Mouse (Mus musculus): ENCODE measurements around the gene Rhoh. TPM values are rescaled to one million over a fixed set of nuclear protein-coding genes. Genes with fewer than 3 reads are reported as not detected.
A peak's percentile ranks its signal among the peaks of the same experiment; 100 is the strongest.

Rhoh gene
- polyA plus RNA-seq, 2 experiments from 2014 or later: 233 to 235 TPM

DNA sequence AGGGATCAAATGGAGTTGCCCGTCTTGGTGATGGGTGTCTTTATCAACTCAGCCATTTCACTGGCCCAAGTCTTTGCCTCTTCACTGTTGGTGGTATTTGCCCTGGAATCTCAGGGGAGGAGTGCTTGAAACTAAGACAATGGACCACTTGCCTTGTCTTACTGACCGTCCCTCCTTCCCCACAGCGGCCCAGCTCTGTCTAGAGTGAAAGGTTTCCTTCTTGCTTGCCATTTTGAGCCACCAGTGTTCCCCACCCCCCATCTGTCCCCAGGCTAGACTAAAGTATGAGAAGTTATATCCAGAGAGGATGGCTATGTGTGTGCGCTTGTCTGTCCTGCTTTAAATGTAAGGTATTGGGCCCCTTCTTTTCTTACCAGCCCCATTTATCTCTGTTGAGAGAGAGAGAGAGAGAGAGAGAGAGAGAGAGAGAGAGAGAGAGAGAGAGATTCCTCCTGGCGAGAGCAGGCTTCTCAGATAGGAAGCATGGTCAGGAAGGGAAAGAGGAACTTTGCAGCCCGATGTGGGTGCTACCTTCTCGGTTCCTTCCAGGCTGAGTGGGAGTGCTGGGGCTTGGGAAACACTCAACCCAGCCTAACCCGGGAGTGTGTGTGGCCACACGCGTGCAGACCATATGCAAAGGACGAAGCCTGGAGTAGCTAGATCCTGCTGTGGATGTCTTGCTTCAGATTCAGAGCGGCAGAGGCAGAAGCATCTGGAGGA is 572 bp upstream of the Rhoh start:
- ATAC-seq: no peak

DNA sequence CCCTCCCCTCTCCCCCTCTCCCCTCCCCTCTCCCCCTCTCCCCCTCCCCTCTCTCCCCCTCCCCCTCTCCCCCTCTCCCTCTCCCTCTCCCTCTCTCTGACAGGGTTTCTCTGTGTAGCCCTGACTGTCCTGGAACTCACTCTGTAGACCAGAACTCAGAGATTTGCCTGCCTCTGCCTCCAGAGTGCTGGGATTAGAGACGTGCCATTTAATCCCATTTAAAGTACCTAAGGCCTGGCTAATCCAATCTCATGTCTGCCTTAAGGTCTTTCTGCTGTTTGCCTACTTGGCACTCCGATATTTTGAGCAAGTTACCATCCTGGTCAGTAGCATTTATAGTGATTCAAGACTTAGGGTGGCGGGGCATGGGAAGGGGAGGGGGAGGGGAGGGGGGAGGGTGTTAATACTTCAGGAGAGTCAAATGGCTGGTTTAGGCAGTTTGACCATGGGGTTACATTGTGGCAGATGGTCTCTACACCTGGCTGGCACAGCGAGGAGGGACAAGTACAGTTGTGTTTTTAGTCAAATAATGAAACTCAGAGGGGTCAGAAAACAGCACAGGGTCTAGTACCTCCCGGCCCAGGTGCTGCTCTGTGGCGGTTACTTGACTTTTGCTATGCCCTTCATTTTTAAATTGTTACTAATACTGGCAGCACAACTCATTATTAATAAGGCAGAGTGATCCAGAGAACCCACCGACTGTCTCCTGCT is 1.4 kb downstream of the Rhoh start:
- ATAC-seq: no peak

DNA sequence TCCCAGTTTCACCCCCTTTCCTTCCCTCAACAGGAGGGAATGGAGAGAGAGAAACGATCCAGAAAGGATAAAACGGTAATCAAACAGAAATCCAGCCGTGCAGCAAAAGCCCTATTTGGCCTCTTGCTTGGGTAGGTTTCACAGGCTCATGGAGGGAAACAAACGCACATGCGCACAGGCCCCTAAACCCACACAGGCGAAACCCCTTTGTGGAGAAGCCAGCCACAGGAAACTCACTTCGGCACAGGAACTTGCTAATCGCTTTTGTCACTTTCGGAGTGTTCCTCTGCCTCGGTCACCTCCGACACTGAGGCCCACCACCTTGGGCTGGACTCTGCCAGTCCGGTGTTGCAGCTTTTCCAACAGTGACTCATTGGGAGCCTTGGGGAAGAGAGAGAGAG is 2.3 kb downstream of the Rhoh start:
- peak; percentile 65 for ATAC-seq

DNA sequence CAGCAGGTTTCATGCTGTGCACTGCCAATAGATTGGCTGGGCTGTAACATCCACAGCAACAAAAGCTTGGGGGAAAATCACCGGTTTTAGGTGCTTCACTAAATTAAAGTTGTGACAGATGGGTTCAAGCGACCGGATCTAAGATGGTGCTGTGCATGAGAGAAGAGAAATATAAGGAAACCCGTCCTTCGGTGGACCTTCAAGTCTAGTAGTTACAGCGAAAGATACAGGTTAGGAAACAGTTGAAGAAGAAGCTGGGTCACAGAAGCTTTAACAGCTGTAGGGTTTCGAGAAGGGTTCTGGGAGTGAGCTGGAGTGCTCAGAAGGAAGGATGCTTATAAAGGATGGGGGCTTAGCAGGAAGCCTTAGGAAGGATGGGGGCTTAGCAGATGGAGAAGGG is 3.5 kb downstream of the Rhoh start:
- ATAC-seq: no peak

DNA sequence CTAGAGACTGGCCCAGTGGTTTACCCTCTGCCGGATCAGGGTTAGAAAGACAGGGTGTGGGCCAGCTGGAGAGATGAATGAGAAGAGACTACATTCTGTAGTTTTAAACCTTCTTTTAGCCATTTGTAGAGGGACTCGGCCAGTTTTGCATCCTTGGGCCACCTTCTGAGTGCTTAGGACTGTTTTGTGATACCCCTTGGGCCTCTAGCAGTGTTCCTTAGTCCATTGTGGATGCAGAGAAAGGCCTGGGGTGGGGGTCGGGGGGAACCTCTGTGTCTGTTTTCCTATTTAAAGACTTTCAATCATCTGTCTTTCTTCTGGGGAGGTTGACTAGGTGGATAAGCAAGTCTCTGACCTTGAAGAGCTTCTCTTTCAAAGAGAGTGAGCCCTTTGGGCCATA is 3.9 kb downstream of the Rhoh start:
- ATAC-seq: no peak

DNA sequence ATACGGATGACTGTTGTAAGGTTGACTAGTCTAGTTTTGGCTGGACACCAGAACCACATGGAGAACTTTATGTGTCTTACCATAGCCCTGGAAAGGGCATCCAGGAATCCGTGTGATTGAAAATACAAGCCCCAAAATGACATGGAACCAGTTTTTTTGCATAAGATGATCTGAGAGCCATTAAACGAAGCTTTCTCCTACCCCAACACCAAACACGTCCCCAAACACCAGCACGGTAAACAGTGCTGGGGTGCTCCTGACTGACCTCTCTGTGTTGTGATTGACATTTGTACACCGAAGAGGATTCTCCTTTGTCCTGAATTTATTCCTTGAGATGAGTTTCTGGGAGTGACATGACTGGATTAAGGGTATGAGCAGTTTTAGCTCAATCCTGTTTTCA is 5.6 kb downstream of the Rhoh start:
- no peak for ATAC-seq

DNA sequence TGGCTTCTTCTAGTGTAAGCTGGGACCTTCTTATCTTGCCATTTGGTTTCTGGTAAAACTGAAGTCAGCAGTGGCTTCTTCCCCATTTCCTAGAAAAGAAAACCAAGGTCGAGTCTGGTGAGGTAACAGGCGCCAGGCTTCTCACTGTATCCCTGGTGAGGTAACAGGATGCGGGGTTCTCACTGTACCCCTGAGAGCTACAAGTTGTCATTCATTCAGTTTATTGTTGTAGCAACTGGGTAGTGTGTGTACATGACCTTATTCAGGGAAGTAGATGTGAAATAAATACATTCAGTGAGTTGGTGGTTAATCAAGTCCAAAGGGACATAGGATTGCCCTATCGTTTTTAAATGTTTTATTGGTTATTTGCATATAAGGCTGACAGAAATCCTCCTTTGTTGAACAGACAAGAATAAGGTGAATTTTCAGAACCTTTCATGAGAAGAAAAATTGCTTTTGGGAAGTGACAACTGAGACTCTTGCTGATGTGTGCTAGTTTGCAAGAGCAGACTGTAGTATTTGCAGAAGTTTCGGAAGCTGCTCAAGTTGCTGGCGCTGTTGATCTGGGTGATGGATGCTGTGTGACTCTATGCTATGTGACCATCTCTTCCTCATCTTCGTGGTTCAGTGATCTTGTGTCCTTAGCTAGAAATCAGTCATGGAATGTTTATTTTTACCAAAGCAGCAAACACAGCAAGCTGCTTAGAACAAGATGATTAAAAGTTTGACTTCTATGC is 6.5 kb downstream of the Rhoh start:
- peak; percentile 52 for ATAC-seq

DNA sequence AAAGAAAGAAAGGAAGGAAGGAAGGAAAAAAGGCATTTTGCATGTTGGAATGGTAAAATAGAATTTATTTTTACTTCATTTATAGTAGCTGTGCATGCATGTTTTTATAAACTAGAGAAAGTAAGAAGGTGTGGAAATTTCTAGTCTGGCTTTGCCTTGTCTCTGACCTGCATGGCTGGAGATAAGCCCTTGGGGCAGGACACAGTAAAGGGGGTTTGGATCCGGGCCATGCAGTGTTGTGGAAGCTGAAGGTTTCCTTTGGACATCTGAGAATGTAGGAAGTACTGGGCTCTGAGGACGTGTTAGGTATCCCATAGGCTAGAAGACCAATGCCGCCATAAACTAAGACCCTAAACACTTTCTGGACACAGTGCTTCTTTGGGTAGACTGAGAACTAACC is 7.4 kb downstream of the Rhoh start:
- no peak for ATAC-seq

DNA sequence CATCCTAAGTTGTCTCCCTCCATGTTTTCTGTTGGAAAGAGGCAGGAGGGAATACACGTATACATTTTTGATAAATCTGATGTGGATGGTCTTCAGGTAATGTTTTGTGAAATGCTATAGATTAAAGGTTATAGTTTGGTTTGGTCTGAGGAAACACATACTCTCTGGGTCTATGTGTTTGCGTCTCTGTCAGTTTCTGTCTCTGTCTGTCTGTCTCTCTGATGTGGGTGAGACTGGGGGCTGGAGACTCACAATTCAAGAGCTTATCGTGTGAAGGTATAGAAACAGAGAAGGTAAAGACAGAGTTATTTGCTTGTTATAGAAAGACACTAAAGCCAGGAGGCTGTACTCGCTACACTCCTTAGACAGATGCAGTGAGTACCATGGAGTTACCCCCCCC is 8.6 kb downstream of the Rhoh start:
- no peak for ATAC-seq

DNA sequence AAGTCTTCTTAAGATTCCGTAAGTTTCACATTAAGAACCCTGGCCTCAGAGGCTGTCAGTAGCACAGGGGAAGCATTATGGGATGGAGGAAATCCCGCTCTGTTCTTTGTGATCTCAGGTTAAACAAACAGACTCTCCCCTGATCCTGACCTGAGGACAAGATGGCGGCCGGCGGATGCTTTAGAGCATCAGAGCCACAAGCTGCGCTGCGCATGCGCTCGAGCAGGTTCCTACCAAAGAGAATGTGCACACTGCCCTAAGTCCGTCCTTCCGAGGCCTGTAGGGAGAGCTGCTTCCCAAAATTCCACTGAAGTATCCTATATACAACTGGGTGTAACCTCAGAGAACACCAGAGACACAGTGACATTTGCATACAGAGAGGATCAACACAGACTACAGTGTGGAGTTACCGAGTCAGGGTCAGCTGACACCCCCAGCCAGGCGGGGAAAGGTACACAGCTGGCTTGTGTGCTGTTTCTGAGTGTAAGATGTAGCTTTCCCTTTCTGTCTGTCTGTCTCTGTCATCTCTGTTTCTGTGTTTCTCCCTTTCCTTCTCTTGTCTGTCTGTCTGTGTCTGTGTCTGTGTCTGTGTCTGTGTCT is 10.4 kb downstream of the Rhoh start:
- ATAC-seq: peak; percentile 33

DNA sequence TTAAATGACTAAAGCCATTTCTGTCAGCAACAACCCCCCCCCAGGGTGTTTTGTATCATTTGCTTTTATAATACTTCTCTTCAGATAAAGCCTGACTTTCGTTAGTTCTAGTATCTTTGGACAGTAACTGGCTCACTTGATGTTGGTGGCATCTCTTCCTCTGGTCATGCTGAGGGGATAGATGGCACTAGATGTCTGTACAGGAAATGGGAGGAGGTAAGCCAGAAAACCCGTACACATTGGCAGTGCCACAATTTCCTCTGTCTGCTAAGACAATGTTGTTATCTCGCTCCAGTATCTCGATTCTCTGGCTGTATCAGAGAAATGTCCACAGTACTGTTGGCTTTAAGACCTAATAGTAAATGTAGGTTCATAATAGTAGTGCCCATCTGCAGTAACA is 12.2 kb downstream of the Rhoh start:
- ATAC-seq: peak; percentile 26

DNA sequence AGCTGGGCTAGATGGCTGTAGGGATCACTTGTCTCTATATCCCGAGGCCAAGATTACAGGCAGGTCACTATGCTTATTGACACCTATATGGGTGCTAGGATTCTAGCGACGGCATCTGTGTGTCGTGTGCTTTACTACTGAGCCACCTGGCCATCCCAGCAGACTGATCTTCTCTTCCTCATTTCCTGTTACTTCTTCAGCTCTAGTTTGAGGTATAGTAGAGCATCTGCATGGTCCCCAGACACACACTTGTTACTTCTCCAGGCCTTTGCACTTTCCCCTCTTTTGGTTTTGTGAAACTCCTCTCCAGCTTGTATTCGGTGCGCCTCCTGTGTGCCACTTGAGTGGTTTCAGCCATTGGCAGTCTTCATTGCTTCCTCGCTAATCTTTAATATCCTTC is 14.3 kb downstream of the Rhoh start:
- no peak for ATAC-seq

DNA sequence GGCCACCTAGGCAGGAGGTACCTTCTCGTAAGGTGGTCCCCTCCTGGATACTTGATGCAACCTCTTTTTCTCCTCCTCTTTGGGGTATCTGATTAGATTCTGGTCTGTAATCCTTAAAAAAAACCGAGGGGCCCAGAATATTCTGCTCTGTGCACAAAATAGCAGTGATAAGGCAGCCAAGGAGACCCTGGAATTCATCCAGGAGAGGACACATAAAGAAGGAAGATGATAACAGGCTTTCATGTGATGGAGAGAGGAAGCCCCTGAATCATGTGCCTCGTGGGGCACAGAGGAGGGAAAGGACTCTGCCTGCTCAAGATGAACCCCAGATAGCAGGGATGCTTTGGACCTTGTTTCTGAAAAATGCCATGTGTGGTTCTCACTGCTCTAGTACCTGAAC is 17.4 kb downstream of the Rhoh start:
- no peak for ATAC-seq

DNA sequence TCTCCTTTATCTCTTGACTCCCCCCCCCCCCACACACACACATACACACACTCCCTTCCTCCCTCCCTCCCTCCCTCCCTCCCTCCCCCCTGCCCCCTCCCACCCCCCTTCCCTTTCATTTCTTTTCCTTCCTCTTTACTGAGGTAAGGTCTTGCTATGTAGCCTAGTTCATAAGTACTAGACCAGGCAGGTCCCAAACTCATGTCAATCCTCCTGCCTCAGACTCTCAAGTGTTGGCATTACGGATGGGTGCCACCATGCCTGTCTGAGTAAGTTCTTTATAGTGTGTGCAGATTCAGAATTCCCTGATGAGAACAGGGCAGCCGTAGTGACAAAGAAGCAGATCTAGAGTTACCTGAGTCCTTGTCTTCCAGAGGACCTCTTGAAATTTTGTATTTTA is 20.2 kb downstream of the Rhoh start:
- no peak for ATAC-seq

DNA sequence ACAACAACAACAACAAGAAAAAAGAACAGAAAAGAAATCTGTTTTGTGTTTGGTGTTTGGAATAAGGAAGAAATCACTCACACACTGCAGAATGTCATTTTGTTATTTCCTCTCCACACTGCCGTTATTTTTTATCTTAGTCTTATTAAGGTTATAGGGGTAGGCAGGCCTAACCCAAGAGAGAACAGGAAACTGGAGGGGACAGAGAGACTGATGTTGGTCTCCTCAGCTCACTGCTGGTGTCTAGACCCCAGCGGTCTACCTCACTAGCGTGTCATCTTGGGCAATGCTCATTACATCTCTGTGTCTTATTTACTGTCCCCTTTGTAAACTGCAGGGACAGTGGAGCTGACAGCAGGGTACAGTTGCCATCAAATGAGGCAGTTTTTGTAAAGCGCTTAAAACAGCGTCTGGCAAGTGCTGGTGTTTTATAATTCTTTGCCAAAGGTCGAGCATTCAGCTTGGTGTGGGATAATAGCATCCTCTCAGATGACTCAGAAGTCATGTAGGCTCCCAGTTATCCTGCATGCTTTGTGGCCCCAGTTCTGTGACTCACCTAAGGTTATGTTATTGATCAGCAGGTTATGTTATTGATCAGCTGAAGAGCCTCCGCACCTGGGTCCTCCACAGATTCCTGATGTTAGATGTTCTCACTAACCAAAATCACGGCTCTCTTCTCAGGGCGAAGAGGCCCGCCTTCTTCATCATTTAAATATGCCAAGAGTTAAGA is 21.6 kb downstream of the Rhoh start:
- ATAC-seq: peak; percentile 37

DNA sequence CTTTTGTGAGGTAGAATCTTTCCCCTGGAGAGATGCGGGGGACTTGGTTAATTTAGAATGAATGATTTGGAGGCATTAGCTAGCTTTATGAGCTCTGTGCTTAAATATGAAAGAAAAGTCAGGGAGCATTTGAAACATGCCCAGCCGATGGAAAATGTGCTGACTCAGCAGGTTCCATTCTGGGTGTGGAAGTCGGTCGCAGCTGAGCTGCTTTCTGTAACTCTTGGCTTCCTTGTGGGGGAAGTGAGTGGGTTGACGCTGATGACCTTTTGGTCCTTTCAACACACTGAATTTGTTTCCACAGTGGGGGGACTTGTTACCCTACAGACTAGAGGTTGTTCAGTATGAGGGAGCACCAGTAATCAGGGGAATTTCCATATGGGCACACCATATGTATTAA is 22.3 kb downstream of the Rhoh start:
- ATAC-seq: peak; percentile 20

DNA sequence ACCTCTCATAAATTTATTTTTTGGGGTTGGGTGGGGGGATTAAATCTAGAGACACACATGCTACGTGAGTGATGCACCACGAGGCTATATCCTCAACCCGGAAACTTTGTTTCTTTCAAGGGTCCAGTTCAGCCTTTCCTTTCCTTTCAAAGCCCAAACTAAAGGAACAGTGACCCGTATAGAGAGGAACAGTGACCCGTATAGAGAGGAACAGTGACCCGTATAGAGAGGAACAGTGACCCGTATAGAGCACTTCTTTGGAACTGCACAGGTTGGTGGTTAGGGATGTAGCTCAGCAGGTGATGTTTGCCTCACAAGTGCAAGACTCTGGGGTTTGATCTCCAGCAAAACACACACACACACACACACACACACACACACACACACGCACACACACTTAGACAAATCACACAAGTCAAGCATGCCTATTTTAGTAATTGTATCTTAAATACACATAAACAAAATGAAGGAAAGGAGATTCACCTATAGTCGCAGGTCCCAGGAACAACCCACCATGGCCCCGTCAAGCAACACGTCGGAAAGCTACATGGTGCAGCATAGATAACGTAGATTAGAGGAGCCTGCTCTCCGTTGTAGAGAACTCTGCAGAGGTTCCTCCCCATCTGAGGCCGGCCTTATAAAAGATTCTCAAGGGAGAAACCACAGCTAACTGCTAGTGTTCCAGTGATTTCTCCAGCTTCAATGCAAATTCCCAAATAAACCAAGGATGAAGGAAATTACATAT is 24.9 kb downstream of the Rhoh start:
- ATAC-seq: no peak

DNA sequence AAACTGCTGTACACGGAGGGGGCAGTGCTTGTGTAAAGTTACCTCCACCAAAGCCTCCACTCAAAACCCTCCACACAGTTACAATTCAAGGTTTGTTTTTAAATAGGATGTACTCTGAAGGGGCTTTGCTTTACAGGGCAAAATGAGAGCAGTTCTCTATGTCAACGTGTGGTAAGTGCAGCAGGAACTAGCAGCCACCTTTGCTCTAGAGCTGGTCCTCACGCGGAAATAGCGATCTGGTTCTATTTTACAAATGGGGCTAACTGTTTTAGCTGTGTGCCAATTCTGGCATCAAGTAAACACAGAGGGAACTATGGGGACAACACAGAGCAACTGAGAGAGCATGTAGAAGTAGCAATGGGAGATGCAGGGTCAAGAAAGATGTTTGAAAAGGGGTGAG is 27.1 kb downstream of the Rhoh start:
- no peak for ATAC-seq

DNA sequence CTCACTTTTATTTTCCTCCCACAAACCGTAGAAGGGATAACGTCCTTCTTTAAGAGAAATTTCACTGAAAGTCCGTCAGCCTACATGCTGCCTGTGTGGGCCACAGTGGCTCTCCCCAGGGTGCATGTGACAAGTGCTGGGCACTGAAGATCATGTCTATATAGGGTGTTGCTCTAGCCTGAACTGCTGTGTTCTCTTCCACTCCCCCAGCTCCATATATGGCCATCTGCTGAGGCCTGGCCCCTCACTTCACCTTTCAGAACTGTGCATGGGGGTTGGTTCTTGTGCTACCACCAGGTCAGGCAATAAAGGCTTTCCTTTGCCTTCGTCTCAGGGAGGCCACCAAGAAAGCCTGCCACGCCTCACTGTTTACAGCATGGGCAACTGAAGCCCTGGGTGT is 28.0 kb downstream of the Rhoh start:
- ATAC-seq: peak; percentile 58

DNA sequence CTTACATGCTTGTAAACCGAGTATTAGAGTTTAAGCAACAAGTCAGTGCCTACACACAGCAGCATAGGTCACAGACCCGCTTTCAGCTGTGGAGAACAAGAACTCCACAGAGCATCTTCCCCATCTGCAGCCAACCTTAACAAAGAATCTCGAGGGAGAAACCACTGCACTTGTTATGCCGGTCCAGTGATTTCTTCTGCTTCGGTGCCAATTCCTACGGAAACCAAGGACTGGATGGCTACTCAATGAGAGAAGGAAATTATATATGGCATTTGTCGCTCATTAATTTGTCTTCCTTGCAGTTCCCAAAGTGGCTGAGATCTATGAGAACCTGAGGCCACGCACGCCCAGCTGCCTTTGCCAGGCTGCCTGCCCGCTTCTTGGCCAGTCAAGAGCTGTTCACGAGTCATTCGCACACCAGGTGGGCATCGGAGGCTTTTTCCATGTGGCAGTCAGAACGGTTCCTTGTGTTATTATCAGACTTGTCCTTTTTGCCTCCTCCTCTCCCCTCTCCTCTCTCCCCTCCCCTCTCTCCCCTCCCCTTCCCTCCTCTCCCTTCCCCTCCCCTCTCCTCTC is 30.3 kb downstream of the Rhoh start:
- ATAC-seq: no peak

DNA sequence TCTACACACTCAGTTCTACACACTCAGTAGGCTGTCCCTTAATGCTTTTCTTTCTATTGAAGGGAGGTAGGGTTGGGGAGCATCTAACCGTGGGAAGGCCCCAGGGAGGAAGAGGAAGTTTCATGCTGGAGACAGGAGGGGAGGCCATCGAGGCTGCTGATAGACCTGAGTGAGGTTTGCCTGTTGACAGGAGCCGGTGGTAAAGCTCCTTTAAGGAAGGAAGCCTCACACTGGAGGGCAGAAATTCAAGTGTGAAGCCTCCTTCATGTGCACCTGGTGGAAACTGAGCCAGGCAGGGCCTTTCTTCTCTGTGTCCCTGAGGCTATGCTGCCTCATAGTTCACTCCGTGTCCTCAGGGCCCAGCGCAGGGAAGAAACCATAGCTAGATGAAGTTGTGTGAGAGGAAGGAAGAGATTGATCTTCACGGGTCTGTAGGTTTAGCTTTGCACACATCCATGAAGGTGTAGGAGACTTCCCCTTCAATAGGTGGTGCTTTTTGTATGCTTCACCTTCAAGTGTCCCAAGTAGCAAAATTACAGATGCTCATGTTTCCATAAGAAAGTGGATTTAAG is 34.2 kb downstream of the Rhoh start:
- ATAC-seq: no peak

All from activated CD4-positive, CD25-positive, alpha-beta regulatory T cell, adult 4 months (primary cell).